Mouse (Mus musculus): ENCODE results near the gene Taf3. TPM values are rescaled to one million over a fixed set of nuclear protein-coding genes. Genes with fewer than 3 reads are reported as not detected.

Gene Taf3
- total RNA-seq, 2 experiments from 2014 or later: 14.8 to 15.7 TPM

- no peak for TF ChIP-seq CTCF (IDR thresholded peaks at IDR 0.05)
- no peak overlapping the region for H3K4me3 ChIP-seq
- no peak for DNase-seq (ENCODE audit: extremely low spot score in 1 of 2, low spot score in 2 of 2)
- no peak overlapping the region for H3K27ac ChIP-seq
- intact Hi-C loops (cut with DNase I): loop anchor here (10.0 kb wide), 1 partner anchor 1210 kb away; no protein-coding TSS in a partner anchor
These were observed 163.1 kb downstream of the Taf3 start for GRCm38 (mm10) chr2:9885217-9885770.

- no peak overlapping the region for H3K4me3 ChIP-seq
- intact Hi-C loops (cut with DNase I): loop anchor here (10.0 kb wide), 1 partner anchor 1210 kb away; no protein-coding TSS in a partner anchor
These were observed 163.7 kb downstream of the Taf3 start for GRCm38 (mm10) chr2:9884533-9885216.

DNA sequence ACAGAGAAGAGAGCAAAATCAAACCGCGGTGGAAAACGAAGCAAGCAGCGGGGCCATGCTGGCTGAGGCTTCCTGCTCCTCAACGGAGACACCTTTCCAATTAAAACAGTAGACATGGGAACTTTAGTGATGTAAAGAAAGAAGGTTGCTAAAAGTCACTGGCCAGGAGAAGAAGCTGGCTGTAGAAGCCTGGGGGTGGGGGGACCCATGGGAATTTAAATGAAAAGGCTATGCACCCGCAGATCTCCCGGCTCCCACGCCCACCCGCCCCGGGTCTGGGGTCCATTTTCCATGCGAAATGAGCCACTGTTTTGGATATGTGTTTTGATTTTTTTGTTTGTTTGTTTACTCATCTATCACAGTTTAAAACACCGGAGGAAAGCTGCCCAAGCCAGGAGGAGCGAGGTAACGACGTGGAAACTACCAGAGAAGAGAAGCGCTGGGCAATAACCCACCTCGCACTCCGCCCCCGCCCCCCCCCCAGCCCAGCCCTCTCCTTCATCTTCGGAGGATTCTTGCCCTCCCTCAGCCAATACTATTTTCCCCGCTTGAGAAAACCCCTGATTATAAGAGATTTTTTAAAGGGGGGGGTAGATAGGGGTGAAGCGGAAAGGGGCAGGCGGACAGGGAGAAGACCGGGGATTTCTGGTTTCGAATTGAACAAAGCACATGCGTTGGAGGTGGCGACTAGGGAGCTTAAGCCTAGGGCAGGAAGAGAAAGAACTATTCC lies 164.4 kb downstream of the Taf3 start:
- intact Hi-C loops (cut with DNase I): loop anchor here (10.0 kb wide), 1 partner anchor 1209 kb away; no protein-coding TSS in a partner anchor
- TF ChIP-seq CTCF (IDR thresholded peaks at IDR 0.05): no peak
- no peak for DNase-seq (ENCODE audit: extremely low spot score in 1 of 2, low spot score in 2 of 2)
- no peak overlapping the region for H3K4me3 ChIP-seq
- no peak overlapping the region for H3K27ac ChIP-seq

More at GRCm38 (mm10) chr2:9884533-9885216, 163.7 kb downstream of the Taf3 start:
- DNase-seq (ENCODE audit: extremely low spot score in 1 of 2, low spot score in 2 of 2): no peak
- TF ChIP-seq CTCF (IDR thresholded peaks at IDR 0.05): no peak
- H3K27ac ChIP-seq: no peak overlapping the region

- H3K4me3 ChIP-seq: no peak overlapping the region
- intact Hi-C loops (cut with DNase I): loop anchor here (10.0 kb wide), 1 partner anchor 1208 kb away; no protein-coding TSS in a partner anchor
- no peak overlapping the region for H3K27ac ChIP-seq
- no peak for TF ChIP-seq CTCF (IDR thresholded peaks at IDR 0.05)
- no peak for DNase-seq (ENCODE audit: extremely low spot score in 1 of 2, low spot score in 2 of 2)
These were observed 165.2 kb downstream of the Taf3 start for GRCm38 (mm10) chr2:9882926-9883802.

DNA sequence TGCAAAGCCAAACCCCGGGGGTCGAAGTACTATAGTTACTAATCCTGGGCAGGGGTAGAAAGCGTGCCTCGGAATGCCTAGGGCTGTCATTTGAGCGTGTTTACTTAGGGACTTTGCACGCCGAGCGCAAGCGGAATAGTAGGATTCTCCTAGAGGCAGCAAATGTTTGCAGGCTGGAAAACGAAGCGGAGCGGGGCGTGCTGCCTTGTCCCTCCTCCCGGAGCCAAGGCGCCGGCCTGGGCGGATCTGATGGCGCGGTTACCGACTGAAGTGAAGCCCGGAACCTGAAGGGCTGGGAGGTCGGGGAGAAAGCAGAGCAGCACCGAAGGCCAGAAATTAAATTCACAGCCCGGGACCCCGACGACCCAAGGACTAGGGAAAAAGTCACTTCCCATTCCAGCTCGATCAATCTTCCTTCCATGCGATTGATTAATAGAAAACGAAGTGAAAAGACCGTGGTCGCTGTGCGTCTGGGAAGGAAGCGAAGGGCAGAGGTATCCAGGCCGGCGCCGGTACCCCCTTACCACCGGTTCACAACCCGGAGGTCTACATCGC lies 165.9 kb downstream of the Taf3 start:
- no peak overlapping the region for H3K4me3 ChIP-seq

DNA sequence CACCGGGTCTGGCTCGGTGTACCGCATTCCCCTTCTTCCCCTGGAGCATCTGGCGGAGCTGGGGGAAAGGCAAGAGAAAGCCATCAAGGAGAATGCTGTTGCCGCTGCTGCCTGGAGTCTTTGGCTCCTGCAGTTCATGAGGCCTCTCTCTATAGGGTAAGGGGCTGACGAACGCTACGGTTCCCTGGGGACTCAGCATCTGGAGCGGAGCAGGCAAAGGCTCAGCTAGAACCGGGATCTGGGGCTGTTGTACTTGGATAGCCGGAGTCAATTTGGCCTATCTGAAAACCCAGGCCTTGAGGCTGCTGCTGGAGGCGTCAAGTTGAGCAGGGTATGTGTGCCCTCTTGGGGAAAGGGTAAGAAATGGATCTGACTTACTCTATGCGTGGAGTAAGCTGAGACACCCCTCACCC lies 166.8 kb downstream of the Taf3 start:
- TF ChIP-seq CTCF (IDR thresholded peaks at IDR 0.05): no peak
- Histone ChIP-seq H3K27ac (no peak overlapping the region), H3K4me3 (no peak overlapping the region)
- intact Hi-C loops (cut with DNase I): loop anchor here (10.0 kb wide), 1 partner anchor 1207 kb away; no protein-coding TSS in a partner anchor
- no peak for DNase-seq (ENCODE audit: extremely low spot score in 1 of 2, low spot score in 2 of 2)

More for the DNA sequence above, 165.9 kb downstream of the Taf3 start:
- no peak for TF ChIP-seq CTCF (IDR thresholded peaks at IDR 0.05)
- DNase-seq (ENCODE audit: extremely low spot score in 1 of 2, low spot score in 2 of 2): no peak
- no peak overlapping the region for H3K27ac ChIP-seq
- intact Hi-C loops (cut with DNase I): loop anchor here (10.0 kb wide), 1 partner anchor 1208 kb away; no protein-coding TSS in a partner anchor

DNA sequence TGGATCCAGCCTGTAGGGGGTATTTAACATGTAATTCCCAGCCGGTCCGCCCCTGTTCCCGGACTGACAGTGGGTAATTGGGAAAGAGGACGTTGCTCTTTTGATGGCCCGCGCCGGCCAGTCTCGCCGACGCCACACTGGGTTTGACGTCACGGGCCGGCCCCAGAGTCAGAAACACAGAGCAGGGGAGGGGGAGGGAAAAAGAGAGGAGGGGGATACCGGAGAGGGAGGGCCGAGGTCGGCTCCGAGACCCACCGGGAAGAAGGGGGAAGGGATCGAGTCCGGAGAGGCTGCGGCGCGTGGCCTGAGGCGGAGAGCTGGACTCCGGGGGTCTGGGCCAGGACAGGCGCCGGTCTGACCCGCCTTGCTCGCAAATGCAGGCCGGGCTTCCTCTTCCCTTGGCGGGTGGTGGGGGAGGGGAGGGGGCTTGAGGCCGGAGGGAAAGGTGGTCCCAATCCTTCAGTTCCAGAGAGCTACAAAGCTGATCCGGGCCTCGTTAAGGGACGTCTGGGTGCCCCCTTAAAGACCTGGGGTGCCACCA lies 167.3 kb downstream of the Taf3 start, which contains the start of gene 4930412O13Rik:
Gene 4930412O13Rik (plus strand): TSS at position 202 of the 541 bp plus-strand sequence.
- no peak within 1 kb of the TSS for H3K27ac ChIP-seq

GRCm38 (mm10) chr2:9880271-9880670 lies 168.1 kb downstream of the Taf3 start:
- intact Hi-C loops (cut with DNase I): loop anchor here (10.0 kb wide), 1 partner anchor 1205 kb away; no protein-coding TSS in a partner anchor
- Histone ChIP-seq H3K4me3 (no peak overlapping the region), H3K27ac (no peak overlapping the region)
- DNase-seq (ENCODE audit: extremely low spot score in 1 of 2, low spot score in 2 of 2): no peak
- no peak for TF ChIP-seq CTCF (IDR thresholded peaks at IDR 0.05)

More for the DNA sequence above, 167.3 kb downstream of the Taf3 start, which contains the start of gene 4930412O13Rik:
- intact Hi-C loops (cut with DNase I): loop anchor here (10.0 kb wide), 1 partner anchor 1206 kb away; no protein-coding TSS in a partner anchor
- H3K4me3 ChIP-seq: no peak within 1 kb of the TSS
- TF ChIP-seq CTCF (IDR thresholded peaks at IDR 0.05): no peak
- DNase-seq (ENCODE audit: extremely low spot score in 1 of 2, low spot score in 2 of 2): no peak

DNA sequence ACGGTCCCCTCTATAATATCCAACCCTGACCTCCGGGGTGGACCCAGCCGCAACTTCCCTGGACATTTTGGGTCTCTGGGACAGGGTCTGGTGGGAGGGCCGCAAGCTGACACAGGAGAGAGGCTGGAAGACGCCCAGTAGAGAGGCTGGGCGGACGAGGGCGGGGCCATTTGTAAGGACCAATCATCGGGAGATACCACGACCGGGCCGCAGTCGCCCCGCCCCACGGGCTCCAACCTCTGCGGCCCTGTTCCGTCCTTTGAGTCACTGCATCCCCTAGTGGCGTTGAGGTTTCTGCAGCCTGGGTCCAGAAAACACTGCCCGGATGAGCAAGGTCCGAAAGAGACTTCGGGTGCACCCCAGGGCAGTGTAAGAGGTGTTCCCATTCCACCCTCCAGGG lies 168.9 kb downstream of the Taf3 start:
- no peak overlapping the region for H3K27ac ChIP-seq
- H3K4me3 ChIP-seq: peak overlapping the region; percentile 9; the same call in 1 of the 2 replicates
- DNase-seq (ENCODE audit: extremely low spot score in 1 of 2, low spot score in 2 of 2): peak in 1 of 2 experiments; percentile 40
- peak; percentile 55 for TF ChIP-seq CTCF (IDR thresholded peaks at IDR 0.05)
- intact Hi-C loops (cut with DNase I): loop anchor here (5.0 to 10.0 kb wide), 2 partner anchors 493 to 1125 kb away; partner anchors contain the start of gene Sfmbt2

DNA sequence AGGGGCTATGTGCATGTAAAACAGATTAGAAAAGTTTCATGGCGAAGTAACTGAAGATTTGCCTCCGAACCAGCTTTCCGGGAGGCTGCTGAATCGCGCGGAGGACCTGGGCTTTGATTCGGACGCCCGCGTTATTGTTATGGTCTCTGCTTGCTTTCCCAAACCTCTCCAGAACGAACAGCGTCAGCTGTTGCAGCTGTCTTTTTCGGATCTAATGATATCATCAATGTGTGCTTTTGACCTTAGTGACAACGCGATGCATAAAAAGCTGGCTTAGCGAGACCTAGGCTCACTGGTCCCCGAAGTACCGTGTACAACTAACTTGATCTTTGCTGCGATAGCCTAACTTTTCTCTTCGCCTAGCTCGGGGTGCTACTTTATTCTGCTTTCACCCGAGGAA lies 169.3 kb downstream of the Taf3 start:
- intact Hi-C loops (cut with DNase I): loop anchor here (5.0 to 10.0 kb wide), 2 partner anchors 493 to 1124 kb away; partner anchors contain the start of gene Sfmbt2
- H3K27ac ChIP-seq: no peak overlapping the region
- no peak for DNase-seq (ENCODE audit: extremely low spot score in 1 of 2, low spot score in 2 of 2)
- TF ChIP-seq CTCF (IDR thresholded peaks at IDR 0.05): no peak
- peak overlapping the region; percentile 9; the same call in 1 of the 2 replicates for H3K4me3 ChIP-seq

Data from left cerebral cortex, adult 2 months (tissue).